ENCODE assay signal across 8 mouse cellular contexts in genomic region chr1:151754028-151754489, GRCm38 (mm10). TPM values are rescaled to one million over a fixed set of nuclear protein-coding genes. Genes with fewer than 3 reads are reported as not detected.
DNase-seq lines count a peak whose midpoint lies in the region; ATAC-seq lines count a peak whose summit lies in the region.

No protein-coding gene starts in this region.

- no peak overlapping the region for H3K27ac ChIP-seq in neural tube, embryonic 11.5 days (ENCODE audit: low read depth, low read length)
- H3K27ac ChIP-seq in hindbrain, embryonic 16.5 days (ENCODE audit: low read depth, low read length): no peak overlapping the region
- peak overlapping the region; percentile 54; the same call in 1 of the 2 replicates for H3K27ac ChIP-seq in liver, embryonic 12.5 days
- no peak overlapping the region for H3K27ac ChIP-seq in stomach, embryonic 16.5 days (ENCODE audit: low read length)

- H3K4me1 ChIP-seq in neural tube, embryonic 11.5 days (ENCODE audit: control insufficient read depth, insufficient read depth, low read length): 0 out of 2 replicates have a peak, but pooled peaks cover 6% of the 10 kb centered on the region
- H3K4me1 ChIP-seq in hindbrain, embryonic 16.5 days (ENCODE audit: control insufficient read depth, insufficient read depth, low read depth, low read length): peaks cover 17% of the 10 kb centered on the region
- H3K4me1 ChIP-seq in liver, embryonic 12.5 days: peaks cover 48% of the 10 kb centered on the region
- H3K4me1 ChIP-seq in stomach, embryonic 16.5 days (ENCODE audit: control insufficient read depth, insufficient read depth, low read length): peaks cover 13% of the 10 kb centered on the region

- no peak overlapping the region for H3K4me3 ChIP-seq in neural tube, embryonic 11.5 days (ENCODE audit: low read depth, low read length)
- peak overlapping the region; percentile 86 for H3K4me3 ChIP-seq in hindbrain, embryonic 16.5 days (ENCODE audit: low read length)
- H3K4me3 ChIP-seq in liver, embryonic 12.5 days: peak overlapping the region; percentile 91
- peak overlapping the region; percentile 97 for H3K4me3 ChIP-seq in stomach, embryonic 16.5 days (replicated peaks; ENCODE audit: low read length)

- 82% methylated on average over 10 of the region's 10 CpGs for WGBS in neural tube, embryonic 11.5 days
- WGBS in hindbrain, embryonic 16.5 days: 83% methylated on average over 10 of the region's 10 CpGs
- 15% methylated on average over 10 of the region's 10 CpGs for WGBS in liver, embryonic 12.5 days (ENCODE audit: insufficient replicate concordance)
- 57% methylated on average over 10 of the region's 10 CpGs for WGBS in stomach, embryonic 16.5 days

- H3K27me3 ChIP-seq in neural tube, embryonic 11.5 days (ENCODE audit: control insufficient read depth, insufficient read depth, low read length): no peaks in the 10 kb centered on the region
- no peaks in the 10 kb centered on the region for H3K27me3 ChIP-seq in hindbrain, embryonic 16.5 days (replicated peaks; ENCODE audit: control insufficient read depth, insufficient read depth, low read length)
- no peaks in the 10 kb centered on the region for H3K27me3 ChIP-seq in liver, embryonic 12.5 days (replicated peaks)
- H3K27me3 ChIP-seq in stomach, embryonic 16.5 days (ENCODE audit: control insufficient read depth, insufficient read depth, low read length): no peaks in the 10 kb centered on the region

- H3K4me2 ChIP-seq in neural tube, embryonic 11.5 days (ENCODE audit: low read depth): peak overlapping the region; percentile 35
- H3K4me2 ChIP-seq in hindbrain, embryonic 16.5 days (ENCODE audit: low read length): peak overlapping the region; percentile 55
- peak overlapping the region; percentile 94 for H3K4me2 ChIP-seq in liver, embryonic 12.5 days
- peak overlapping the region; percentile 61 for H3K4me2 ChIP-seq in stomach, embryonic 16.5 days (ENCODE audit: low read depth, low read length)

- no peaks in the 10 kb centered on the region for H3K9me3 ChIP-seq in neural tube, embryonic 11.5 days (ENCODE audit: control insufficient read depth, low read length)
- H3K9me3 ChIP-seq in hindbrain, embryonic 16.5 days (ENCODE audit: control insufficient read depth, low read length): no peaks in the 10 kb centered on the region
- H3K9me3 ChIP-seq in liver, embryonic 12.5 days (replicated peaks): no peaks in the 10 kb centered on the region
- no peaks in the 10 kb centered on the region for H3K9me3 ChIP-seq in stomach, embryonic 16.5 days (replicated peaks; ENCODE audit: control insufficient read depth, low read length)

- ATAC-seq in neural tube, embryonic 11.5 days (ENCODE audit: insufficient read depth, low FRiP score, low TSS enrichment): no peak
- peak; percentile 8 for ATAC-seq in common myeloid progenitor, adult 5-6 weeks (replicated peaks; ENCODE audit: low read depth, poor library complexity, severe bottlenecking)
- no peak for ATAC-seq in hindbrain, embryonic 16.5 days
- no peak for ATAC-seq in liver, embryonic 12.5 days
- ATAC-seq in stomach, embryonic 16.5 days (ENCODE audit: insufficient read depth, low FRiP score): no peak

- no peak for DNase-seq in neural tube, embryonic 11.5 days (ENCODE audit: low spot score)
- no peak for DNase-seq in neural tube, embryonic 10.5 days (ENCODE audit: extremely low spot score, low spot score)
- no peak for DNase-seq in left cerebral cortex, postnatal 25 days (ENCODE audit: low spot score in 2 of 2)
- no peak for DNase-seq in right cerebral cortex, postnatal 14 days

- intact Hi-C loops in left cerebral cortex, postnatal 25 days (cut with DNase I): loop anchor here (10.0 kb wide), 1 partner anchor 1359 kb away; the partner anchor contains the start of genes Odr4 and Tpr

- H3K9ac ChIP-seq in neural tube, embryonic 11.5 days (ENCODE audit: low read length): no peak overlapping the region
- H3K9ac ChIP-seq in hindbrain, embryonic 16.5 days (ENCODE audit: low read depth, low read length): peak overlapping the region; percentile 53; the same call in 1 of the 2 replicates
- H3K9ac ChIP-seq in liver, embryonic 12.5 days: peak overlapping the region; percentile 89
- peak overlapping the region; percentile 78; the same call in 1 of the 2 replicates for H3K9ac ChIP-seq in stomach, embryonic 16.5 days (ENCODE audit: low read length)

- H3K36me3 ChIP-seq in neural tube, embryonic 11.5 days (ENCODE audit: control insufficient read depth, insufficient read depth, low read length): no peaks in the 10 kb centered on the region
- H3K36me3 ChIP-seq in hindbrain, embryonic 16.5 days (ENCODE audit: control insufficient read depth, insufficient read depth, low read length): no peaks in the 10 kb centered on the region
- no peaks in the 10 kb centered on the region for H3K36me3 ChIP-seq in liver, embryonic 12.5 days
- H3K36me3 ChIP-seq in stomach, embryonic 16.5 days (ENCODE audit: control insufficient read depth, insufficient read depth, low read length): no peaks in the 10 kb centered on the region

RNA-seq across cellular contexts. Expression of gene Edem3, which starts 1.1 kb away (rescaled TPM):
- 27.8 and 27.9 TPM in 2 replicates for polyA plus RNA-seq in neural tube, embryonic 11.5 days (2014; fragmentation: Nextera tagmentation; extraction: Ambion mirVana)
- total RNA-seq in common myeloid progenitor, adult 5-6 weeks (2017): 33.3 and 35.5 TPM in 2 replicates
- polyA plus RNA-seq in hindbrain, embryonic 16.5 days (2015; fragmentation: Nextera tagmentation; extraction: Ambion mirVana): 15.3 and 18.7 TPM in 2 replicates
- polyA plus RNA-seq in liver, embryonic 12.5 days (2016; fragmentation: Nextera tagmentation; extraction: Ambion mirVana): 11.9 and 12.5 TPM in 2 replicates
- 17.2 and 17.8 TPM in 2 replicates for polyA plus RNA-seq in stomach, embryonic 16.5 days (2015; fragmentation: Nextera tagmentation; extraction: Ambion mirVana)
- total RNA-seq in left cerebral cortex, postnatal 25 days (2021): 10 to 100 TPM; 38.5 to 39.7 TPM

Comparison
In these comparisons a context has a peak if more than half of its experiments do, and no peak if none do; other contexts are left out.
1. H3K4me2 ChIP-seq: peak in every context shown above with its lines; median percentile 94 in liver, embryonic 12.5 days; 61 in stomach, embryonic 16.5 days; 55 in hindbrain, embryonic 16.5 days; 35 in neural tube, embryonic 11.5 days.